Mouse (Mus musculus) brown adipose tissue, adult 24 weeks (tissue): Measurements from ENCODE around the gene T2. TPM values are rescaled to one million over a fixed set of nuclear protein-coding genes. Genes with fewer than 3 reads are reported as not detected.

Experiments
- H3K27ac ChIP-seq: fragments of 200-500 bp; replicated peaks from 2 replicates; pipeline ENCODE4 v1.5.1; 2012; ENCODE audit warnings: low read depth, mild to moderate bottlenecking, low read length
- H3K4me1 ChIP-seq: fragments of 200-500 bp; 2 replicates; pipeline ENCODE4 v1.6.1; 2012; ENCODE audit warnings: low read length, mixed read lengths; ENCODE audit not compliant: control insufficient read depth, insufficient read depth, insufficient read length
- H3K4me3 ChIP-seq: fragments of 200-500 bp; 2 replicates; pipeline ENCODE4 v1.5.1; 2012; ENCODE audit warnings: low read depth, mild to moderate bottlenecking, low read length, moderate library complexity; ENCODE audit not compliant: insufficient read depth
- polyA plus RNA-seq: library from polyadenylated mRNA; stranded (reverse); fragments of >200 nt; gene quantifications from 2 replicates; pipeline ENCODE4 v1.2.4, GENCODE M21; 2012; ENCODE audit not compliant: missing spikeins, insufficient read depth, insufficient read length

Gene T2
- polyA plus RNA-seq, 1 experiment = not detected

- Histone ChIP-seq H3K4me1 (no peaks in the 10 kb centered on the region), H3K4me3 (no peak overlapping the region), H3K27ac (no peak overlapping the region)
These were observed 107.8 kb downstream of the T2 start for GRCm38 (mm10) chr17:8463482-8464128.

GRCm38 (mm10) chr17:8467771-8468170 lies 112.0 kb downstream of the T2 start:
- H3K4me1 ChIP-seq = no peaks in the 10 kb centered on the region
- no peak overlapping the region for H3K4me3 ChIP-seq
- no peak overlapping the region for H3K27ac ChIP-seq

- Histone ChIP-seq H3K27ac (no peak overlapping the region), H3K4me1 (no peaks in the 10 kb centered on the region), H3K4me3 (no peak overlapping the region)
These were observed 113.0 kb downstream of the T2 start for GRCm38 (mm10) chr17:8468716-8469344.

Other genes with a start within 250 kb of the T2 start
- not detected in 2 replicates for gene Gm49673, start 208.2 kb upstream of the T2 start, polyA plus RNA-seq
- 15.5 and 15.6 TPM in 2 replicates for gene Rnaset2a, start 207.9 kb upstream of the T2 start, polyA plus RNA-seq
- 6.0 and 13.9 TPM in 2 replicates for gene Fgfr1op, start 190.5 kb upstream of the T2 start, polyA plus RNA-seq
- not detected in 2 replicates for gene Ccr6, start 119.9 kb upstream of the T2 start, polyA plus RNA-seq
- gene Mpc1, start 73.1 kb upstream of the T2 start, polyA plus RNA-seq = 3,579 and 4,573 TPM in 2 replicates
- gene Sft2d1, start 44.9 kb upstream of the T2 start, polyA plus RNA-seq = 34.2 and 34.6 TPM in 2 replicates
- not detected in 2 replicates for gene Prr18, start 18.5 kb upstream of the T2 start, polyA plus RNA-seq
- gene T, start 78.4 kb downstream of the T2 start, polyA plus RNA-seq = not detected in 2 replicates
- 0.99 and 1.1 TPM in 2 replicates for gene Pde10a, start 169.4 kb downstream of the T2 start, polyA plus RNA-seq
- not detected in 2 replicates for gene Gm17087, start 211.0 kb downstream of the T2 start, polyA plus RNA-seq